Mouse (Mus musculus) CD4-positive, CD25-positive, alpha-beta regulatory T cell, adult 2 months (primary cell): ENCODE results near the gene Smyd4.

Source experiments
- DNase-seq: peaks from one replicate; pipeline ENCODE4 v3.0.0-alpha.2; 2012; ENCODE audit warnings: low read depth, low spot score

Smyd4 gene

DNA sequence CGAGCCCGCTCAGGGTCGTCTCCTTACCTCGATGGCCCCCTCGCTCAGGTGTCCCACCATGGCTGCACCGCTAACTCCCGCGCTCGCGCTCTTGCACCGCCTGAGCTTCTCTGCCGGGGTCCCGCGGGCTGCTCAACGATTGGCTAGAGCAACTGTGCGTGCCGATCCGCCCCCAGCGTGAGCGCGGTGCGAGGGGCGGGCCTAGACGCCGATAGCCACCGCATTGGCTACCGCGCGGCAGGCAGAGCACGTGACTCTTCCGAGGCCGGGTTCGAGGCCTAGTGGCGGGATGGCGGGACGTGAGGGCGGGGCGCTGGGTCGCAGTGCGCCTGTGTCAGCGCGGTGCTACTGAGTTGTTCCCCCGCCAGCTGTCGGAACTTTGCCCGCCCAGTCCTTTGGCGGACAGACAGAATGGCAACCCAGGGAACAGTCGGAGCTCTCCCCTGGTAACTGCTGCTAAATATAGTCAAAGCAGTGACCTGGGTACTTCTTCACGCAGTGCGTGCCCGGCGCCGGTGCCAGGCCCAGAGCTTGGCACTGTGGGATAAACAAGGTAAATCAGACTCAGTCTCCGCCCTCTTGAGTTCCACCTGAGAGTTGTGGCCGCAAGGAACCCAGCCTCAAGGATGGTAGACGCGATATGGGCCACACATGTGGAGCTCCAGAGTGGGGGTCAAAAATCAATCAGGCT is at the start of gene Smyd4, which contains the start of gene Rpa1:
Gene Smyd4 (plus strand): TSS at position 235 of the 691 bp plus-strand sequence.
Gene Rpa1 (minus strand): TSS at position 126 of the 691 bp plus-strand sequence.
- peak; percentile 96 for DNase-seq

DNA sequence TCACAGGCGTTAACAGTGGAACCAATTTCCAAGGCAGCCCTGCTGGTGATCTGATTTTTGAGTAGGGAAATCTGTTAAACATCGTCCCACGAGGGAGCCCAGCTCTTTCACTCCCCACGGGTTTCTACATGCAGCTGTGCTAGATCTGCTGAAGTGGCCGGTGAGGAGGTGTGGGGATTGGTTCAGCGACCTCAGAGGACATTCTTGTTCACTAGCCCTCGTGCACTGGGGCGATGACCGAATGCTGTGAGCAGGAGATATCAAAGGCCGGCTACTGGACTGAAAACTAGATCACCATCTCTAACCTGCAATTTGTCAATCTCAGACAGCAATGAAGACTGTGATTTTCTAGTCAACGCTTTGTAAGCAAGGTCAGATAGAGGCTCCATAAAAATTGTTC is 49.7 kb upstream of the Smyd4 start:
- no peak for DNase-seq

DNA sequence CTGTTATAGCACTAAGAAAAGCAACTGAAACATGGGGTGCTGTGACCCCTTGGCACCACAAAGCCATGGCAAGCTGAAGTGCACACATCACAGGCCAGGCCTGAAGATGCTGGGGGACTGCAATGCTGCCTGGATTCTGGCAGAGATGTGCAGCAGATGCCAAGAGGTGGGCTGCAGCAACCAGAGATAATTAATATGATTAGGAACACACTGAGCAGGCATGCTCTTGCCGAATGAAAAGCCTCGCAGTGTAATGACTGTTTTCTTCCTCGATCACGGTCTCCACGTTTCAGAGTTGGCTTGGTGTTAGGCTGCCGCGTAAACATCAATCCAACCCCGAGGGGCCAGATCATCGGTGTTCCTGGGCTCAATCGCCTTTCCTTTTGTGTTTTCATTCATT is 48.4 kb upstream of the Smyd4 start:
- DNase-seq, result no peak

DNA sequence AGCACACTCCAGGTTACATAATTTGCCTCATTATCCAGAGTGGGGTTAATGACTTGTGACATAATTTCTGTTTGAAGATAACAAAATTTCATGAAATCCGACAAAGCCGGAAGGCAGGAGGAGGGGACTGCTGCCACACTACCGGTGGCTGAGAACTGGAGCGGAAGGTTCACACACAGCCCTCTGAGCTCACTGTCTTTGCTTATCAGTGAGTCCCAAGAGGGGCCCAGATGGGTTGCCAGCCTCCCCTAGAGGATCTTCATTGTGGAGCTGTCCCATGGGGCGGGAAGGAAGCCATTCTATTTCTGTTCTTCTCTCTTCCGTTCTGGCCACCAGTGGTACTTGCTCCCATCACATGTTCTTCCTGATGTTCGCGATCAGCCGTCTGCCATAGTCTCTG is 47.3 kb upstream of the Smyd4 start:
- DNase-seq, result no peak

DNA sequence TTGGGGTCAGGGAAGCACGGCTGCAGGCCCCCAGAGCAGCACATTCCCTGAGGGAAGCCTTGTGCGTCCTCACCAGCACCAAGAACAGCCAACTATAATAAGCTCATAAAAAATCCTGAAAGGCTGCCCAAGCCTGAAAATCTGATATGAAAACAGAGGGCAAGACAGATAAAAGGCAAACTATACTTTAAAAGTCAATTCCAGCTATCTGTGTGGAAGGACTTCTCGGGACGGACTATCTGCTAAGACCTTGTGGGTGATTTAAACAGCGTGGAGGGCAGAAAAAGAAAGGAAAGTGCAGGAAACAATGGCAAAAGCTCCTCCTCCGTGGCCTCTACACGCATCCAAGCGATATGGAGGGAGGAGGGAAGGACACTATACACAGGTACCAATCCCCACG is 43.4 kb upstream of the Smyd4 start:
- no peak for DNase-seq

DNA sequence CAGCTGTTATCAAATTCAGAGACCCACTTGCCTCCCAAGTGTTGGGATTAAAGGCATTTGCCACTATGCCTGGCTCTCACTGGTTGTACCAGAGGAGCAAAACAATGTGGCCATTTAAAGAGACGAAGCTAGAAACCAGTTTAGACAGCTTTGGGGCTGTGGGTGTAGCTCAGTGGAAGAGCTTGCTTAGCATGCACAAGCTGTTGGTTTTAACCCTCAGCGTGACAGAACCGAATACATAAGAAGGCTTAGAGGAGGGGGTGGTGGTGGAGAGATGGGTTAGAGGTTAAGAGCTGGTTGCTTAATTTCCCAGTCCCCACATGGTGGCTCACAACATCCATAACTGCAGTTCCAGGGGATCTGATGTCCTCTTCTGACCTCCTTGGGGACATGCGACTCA is 39.6 kb upstream of the Smyd4 start:
- DNase-seq, result no peak

DNA sequence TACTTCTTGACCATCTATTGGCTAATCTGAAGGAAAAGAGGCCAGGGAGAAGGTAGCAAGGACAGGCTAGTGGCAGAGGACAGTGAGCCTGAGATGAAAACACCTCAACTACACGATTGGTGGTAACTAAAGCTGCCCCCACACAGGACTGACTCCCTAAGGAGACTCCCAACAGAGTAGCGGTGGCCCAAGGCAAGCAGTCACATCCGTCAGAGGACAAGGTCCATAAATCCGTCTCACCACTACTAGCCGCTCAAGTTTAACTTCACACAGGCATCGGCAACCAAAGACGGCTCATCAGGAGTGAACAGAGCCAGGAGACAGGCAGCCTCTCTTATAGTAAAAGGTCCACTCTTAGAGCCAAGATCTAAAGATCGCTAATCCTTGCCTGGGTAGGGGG is 37.4 kb upstream of the Smyd4 start:
- DNase-seq, result no peak

DNA sequence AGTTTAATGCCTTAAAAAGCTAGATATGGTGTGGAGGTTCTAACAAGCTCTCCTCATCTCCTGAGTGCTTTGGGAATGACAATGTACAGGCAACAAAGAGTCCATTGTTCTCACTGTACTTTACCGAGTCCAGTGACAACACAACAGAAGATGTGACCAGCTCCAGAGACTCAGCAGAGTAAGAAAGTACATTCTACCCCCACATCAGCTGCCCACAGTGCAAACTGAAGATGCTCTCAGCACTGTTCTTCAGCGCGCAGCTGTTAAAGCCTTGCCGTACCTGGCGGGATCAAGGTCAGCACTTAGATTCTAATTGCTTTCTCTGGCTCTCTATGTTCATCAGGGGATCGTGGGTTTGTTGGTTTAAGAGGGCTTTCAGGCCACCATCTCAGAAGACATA is 36.5 kb upstream of the Smyd4 start:
- no peak for DNase-seq

DNA sequence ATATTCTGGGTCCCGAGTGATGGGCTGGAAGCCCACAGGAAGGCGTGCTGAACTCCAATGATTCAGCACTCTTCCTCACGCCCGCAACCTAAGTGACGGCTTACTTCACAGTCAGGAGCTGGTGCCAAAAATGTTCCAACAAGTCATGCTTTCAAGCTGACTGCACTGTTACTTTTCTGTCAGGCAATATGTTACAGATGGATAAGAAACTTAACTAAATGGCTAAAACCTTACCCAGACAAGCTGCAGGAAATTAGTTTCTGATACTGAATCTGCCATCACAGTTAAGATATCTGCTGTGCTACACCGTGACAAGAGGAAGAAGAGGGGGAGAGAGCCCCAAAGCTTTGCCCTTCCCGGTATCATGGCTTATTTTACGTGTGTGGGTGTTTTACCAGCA is 34.4 kb upstream of the Smyd4 start:
- DNase-seq, result no peak

DNA sequence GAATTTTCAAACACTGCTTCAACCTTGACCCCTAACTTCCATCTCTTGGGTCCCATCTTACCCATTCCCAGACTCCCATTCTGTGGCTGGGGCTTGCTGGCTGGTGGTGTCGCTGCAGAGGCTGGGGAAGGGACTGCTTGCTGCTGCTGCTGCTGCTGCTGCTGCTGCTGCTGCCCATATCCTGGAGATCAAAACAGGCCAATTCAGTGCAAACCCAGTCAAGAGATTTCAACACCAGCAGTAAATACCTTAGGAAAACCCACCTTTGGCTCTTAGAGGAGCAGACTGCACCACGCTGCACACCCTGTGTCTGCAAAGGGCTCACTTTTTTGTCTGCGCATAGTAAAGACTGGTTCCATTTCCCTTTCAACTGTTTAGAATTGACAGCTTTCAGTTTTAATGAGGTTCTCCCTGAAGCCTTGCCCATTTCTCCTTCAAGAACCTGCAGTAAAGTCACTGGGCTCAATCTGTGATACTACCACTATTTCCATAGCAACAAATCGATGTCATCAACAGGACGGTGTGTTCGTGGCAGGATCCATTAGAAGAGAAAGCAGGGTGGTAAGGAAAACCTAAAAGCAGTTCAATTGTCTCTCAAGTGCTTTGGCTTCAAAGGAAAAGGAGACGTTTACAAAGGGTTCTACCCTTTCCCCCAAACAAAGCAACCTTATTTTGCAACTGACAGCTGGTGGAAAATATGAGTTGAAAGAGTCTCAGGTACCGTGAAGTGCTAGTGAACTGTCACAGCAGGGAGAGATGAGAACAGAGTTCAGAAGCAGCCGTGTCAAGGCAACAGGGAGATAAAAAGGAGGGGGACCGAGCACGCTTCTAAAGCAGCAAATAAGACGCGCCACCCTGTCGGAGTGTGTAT is 29.6 kb upstream of the Smyd4 start:
- DNase-seq, result peak; percentile 71

DNA sequence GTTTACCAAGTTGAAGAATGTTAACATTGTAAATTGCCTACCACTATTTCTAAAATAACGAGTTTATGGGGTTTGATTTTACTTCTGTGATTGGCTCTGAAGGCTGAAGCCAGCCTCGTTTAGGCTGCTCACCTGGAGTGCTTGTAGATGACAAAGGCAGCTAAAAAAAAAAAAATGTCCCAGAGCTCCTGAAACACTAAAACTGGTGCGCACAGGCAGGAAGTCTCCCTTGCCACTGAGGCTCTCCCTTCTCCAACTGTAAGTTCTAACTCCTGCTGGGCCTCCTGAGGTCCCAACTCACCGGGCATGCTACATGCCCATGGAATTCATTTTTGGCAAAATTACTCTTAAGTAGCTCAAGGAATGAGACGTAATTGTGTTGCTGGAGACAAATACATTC is 29.0 kb upstream of the Smyd4 start:
- DNase-seq, result no peak

DNA sequence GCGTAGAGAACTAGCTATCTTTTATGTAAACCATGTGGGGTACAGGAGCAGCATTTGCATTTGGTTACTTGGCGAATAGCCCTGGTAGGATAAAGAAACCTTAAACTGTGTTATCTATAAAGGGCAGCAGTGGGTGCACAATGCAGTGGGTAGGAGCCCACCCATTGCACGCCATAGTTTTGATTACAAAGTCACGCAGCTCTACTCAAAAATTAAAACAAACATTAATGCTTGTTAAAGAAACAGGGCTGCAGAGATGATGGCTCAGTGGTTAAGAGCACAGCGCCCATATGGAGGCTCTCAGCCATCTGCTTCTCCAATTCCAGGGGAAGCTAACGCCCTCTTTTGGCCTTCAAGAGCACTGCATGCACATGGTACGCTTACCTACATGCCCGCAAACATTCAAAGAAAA is 24.9 kb upstream of the Smyd4 start:
- no peak for DNase-seq

DNA sequence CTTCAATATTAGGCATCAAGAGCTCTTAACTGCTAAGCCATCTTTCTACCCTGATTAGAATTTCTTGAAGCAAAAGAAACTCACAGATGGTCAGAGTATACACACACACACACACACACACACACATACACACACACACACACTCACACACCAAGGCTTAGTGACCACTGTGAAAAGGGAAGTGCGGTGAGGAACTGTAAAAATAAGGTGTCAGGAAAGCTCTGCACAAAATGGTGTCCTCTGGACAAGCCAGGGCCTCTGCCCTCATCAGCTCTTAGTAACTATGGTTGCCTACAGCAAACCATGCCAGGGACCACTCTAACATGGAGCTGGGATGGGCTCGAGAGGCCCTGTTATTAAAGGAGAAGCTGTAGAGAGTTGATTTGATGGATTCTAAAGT is 23.8 kb upstream of the Smyd4 start:
- no peak for DNase-seq

DNA sequence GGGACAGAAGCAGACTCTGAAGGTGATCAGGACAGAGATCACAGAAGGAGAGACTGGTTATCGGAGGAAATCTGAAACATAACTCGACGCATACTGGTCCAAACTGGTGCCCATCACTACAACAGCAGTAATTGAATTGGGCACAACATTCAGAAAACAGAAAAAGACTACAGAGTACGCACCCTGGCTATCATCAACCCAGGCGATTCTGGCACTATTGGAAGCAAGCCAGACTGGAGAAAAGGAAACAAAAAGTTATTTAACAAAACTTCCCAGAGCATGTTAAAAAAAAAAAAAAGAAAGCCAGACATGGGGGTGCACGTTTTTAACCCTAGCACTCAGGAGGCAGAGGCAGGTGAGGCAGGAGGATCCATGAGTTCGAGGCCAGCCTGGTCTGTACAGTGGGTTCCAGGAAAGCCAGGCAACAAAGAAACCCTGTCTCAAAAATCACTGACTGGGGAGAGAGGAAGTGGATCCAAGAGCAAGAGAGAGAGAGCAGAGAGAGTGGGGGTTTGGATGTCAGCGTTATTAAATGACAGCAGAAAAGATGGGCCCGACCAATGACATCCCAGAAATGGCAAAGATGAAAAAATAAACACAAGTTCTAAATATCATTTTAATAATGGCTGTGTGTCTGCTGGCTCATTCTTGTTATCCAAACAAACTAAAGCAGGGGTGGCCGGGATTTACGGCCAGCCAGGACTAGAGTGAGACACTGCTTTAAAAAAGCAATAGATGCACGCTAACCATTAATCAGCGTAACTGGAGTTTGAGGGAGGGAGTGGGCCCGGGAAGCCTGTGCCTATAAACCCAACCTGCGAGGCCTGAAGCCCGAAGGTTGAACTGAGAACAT is 22.9 kb upstream of the Smyd4 start:
- no peak for DNase-seq

DNA sequence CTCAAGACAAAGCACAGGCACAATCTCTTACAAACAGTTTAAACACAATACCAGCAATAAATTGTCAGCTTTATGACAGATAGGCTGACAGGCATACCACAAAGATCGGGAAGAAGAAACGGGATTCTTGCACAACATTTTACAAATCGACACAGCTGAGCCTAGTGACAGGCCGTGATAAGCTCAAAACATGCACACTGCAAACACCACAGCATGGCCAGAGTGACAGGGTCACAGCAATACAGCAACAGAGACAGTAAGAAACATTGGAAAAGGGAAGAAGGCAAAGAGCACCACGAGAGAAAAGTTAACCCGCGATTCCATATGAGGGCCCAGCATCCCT is 22.3 kb upstream of the Smyd4 start:
- DNase-seq, result no peak

DNA sequence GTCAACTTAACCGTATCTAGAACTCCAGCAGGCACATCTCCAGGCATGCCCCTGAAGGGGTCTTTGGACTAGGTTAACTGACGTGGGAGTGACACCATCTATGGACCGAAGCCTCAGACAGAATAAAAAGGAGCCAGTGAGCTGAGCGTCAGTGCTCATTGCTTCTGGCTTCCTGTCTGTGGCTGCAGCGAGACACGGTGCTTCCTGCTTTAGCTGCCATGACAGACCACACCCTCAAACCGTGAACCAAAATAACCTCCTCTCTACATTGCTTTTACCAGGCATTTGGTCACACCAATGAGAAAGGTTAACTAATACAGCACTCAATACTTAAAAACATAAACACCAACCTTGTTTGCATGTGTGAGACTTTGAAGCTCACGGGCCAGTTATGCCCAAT is 11.6 kb upstream of the Smyd4 start:
- peak; percentile 87 for DNase-seq

DNA sequence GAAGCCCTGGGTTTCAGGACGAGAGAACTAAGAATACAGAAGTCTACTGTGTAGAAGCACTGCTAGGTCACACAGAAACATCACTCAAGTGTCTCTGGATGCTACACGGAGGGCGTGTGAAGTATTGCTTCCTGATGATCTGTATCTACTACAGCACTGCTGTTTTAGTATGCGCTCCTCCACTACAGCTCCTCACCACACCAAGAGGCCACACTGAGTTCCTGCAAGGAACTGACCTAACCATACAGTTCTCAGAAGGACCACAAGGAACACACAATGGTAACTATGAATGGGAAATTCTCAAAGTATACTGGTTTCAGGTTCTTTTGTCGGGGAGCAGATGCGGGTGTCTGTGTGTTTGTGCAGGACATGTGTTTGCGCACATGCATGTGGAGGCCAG is 11.0 kb upstream of the Smyd4 start:
- peak; percentile 62 for DNase-seq

DNA sequence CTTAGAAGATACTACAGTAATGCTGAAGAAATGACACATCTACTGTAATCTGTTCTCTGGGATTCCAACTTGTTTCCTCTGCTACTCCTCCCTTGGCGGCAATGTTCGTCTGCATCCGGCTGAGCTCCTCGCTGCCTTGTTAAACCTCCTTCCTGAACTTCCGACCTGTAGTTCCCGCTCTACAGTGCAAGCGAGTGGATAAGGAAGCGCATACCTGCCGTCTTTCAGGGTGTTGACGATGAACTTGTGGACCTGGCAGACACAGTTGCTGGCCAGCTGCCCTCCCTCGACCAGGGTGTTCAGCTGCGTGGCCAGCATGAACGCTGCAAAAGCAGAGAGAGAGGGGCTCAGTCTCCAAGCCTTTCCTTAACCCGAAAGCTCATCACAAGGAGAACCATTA is 8.2 kb upstream of the Smyd4 start:
- DNase-seq, result no peak

DNA sequence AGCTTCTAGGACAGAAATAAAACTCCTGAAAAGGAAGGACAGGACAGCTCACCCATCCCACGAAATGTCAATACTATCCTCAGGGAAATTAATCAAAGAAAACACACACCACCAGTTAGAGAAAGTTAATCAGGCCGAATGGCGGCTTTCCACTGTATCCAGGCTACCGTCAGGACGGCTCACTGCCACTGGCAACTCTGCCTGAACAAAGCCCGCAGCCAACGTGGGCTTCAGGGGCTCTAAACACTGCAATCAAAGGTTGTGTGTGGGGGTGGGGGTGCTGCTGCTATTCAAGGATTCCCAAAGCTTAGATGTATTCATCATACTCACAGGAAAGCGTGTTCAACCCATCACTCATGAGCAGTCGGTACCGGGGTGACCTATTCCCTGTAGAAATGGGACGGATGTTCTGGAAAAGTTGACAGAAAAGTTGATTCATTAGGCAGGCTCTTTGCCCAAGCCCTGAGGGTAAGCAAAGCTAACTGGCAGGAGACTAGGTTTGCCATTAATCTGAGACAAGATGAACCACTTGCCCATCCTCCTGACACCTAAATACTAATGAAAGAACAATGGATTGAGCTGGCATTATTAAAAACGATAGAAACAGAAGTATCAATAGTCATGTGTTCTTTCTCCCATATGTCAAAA is 7.4 kb upstream of the Smyd4 start:
- no peak for DNase-seq

DNA sequence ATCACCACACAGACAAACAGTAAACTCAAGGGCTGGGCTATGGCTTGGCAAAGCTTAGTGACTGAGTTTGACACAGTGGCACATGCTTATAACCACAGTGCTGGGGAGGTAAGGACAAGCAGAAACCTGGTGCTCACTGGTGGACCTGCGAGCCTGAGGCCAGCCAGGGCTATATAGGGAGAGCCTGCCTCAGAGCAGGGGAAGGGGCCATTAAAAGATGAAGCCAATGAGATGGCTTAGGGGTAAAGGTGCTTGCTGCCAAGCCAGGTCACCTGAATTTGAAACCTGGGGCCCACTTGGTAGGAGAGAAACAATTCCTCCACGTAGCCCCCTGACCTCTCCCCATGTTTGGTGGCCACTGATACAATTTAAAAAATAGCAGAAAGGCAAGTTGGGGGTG is 5.1 kb upstream of the Smyd4 start:
- no peak for DNase-seq

DNA sequence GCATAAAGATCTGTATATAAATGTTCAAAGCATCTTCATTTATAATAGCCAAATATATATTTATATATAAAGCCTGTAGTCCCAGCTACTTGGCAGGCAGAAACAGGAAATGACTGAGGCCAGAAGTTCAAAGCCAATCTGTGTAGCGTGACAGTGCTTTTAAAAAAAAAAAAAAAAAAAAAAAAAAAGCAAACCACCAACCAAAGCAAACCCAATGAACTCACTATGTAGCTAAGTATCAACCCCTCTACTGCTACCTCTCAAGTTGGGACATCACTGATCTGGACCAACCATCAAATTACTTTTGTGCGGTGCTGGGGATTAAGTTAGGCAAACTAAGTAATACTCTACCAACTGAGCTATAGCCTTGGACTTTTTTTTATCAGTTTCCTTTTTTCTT is 4.1 kb upstream of the Smyd4 start:
- DNase-seq, result peak; percentile 60

DNA sequence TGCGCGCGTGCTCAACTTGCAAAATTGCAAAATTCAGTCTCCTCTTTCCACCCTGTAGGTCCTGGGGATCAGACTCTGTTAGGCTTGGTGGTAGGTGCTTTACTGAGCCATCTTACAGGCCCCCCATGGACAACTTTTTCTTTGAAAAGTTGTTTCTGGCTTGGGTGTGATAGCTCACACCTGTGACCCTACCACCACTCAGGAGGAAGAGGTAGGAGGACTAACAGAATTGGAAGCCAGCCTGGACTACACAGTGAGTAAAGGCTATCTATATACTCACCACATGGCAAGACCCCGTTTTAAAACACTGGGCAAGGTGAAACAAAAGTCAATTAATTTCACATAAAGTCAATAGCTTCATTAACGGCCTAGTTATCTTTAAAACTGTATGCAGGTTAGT is 3.5 kb upstream of the Smyd4 start:
- DNase-seq, result no peak
